Mouse (Mus musculus) T-helper 17 cell (primary cell): ENCODE measurements at regions not wholly inside any gene's neighbourhood (a gene's known extent, or its start where the extent isn't known, plus 50 kb on each side); places are given as distances from the start of the nearest gene placed in this dataset.

Source experiments
- in situ Hi-C, 2 experiments: fragments of 300-600 bp; cut with MboI, MseI; formaldehyde crosslinking; loops; 1 replicate in 1 of 2; 2 replicates in 1 of 2; pipeline ENCODE4 v1.15.1; 2025; ENCODE audit warnings: high pct_unique_total_duplicates in 2 of 2

- in situ Hi-C loops, result no loop called here
Observed at GRCm38 (mm10) chr13:72803374-72803773, 174.8 kb downstream of the Irx2 start.

- in situ Hi-C loops, result no loop called here
Observed at GRCm38 (mm10) chr13:72809226-72809625, 180.6 kb downstream of the Irx2 start.

- in situ Hi-C loops, result no loop called here
Observed at GRCm38 (mm10) chr13:72810626-72811025, 182.0 kb downstream of the Irx2 start.

GRCm38 (mm10) chr13:72814616-72815015, 186.0 kb downstream of the Irx2 start:
- in situ Hi-C loops, result no loop called here

- in situ Hi-C loops, result no loop called here
Observed at GRCm38 (mm10) chr13:72815236-72815932, 186.8 kb downstream of the Irx2 start.

- in situ Hi-C loops, result no loop called here
Observed at GRCm38 (mm10) chr13:72815933-72816553, 187.4 kb downstream of the Irx2 start.

- in situ Hi-C loops, result no loop called here
Observed at GRCm38 (mm10) chr13:72816856-72817255, 188.2 kb downstream of the Irx2 start.

GRCm38 (mm10) chr13:72817521-72817920, 188.9 kb downstream of the Irx2 start:
- in situ Hi-C loops, result no loop called here

- in situ Hi-C loops, result no loop called here
Observed at GRCm38 (mm10) chr13:72817930-72818329, 189.3 kb downstream of the Irx2 start.

GRCm38 (mm10) chr13:72826613-72827012, 198.0 kb downstream of the Irx2 start:
- in situ Hi-C loops, result no loop called here

GRCm38 (mm10) chr13:72829331-72829730, 200.7 kb downstream of the Irx2 start:
- in situ Hi-C loops, result no loop called here

- in situ Hi-C loops, result no loop called here
Observed at GRCm38 (mm10) chr13:72833326-72833725, 204.7 kb downstream of the Irx2 start.

- in situ Hi-C loops, result no loop called here
Observed at GRCm38 (mm10) chr13:72837016-72837415, 208.4 kb downstream of the Irx2 start.

GRCm38 (mm10) chr13:72848097-72848496, 219.5 kb downstream of the Irx2 start:
- in situ Hi-C loops, result no loop called here

- in situ Hi-C loops, result no loop called here
Observed at GRCm38 (mm10) chr13:72849841-72850240, 221.2 kb downstream of the Irx2 start.

GRCm38 (mm10) chr13:72852896-72853295, 224.3 kb downstream of the Irx2 start:
- in situ Hi-C loops, result no loop called here

- in situ Hi-C loops, result no loop called here
Observed at GRCm38 (mm10) chr13:72875921-72876320, 247.3 kb downstream of the Irx2 start.

GRCm38 (mm10) chr13:72894982-72895381, 266.4 kb downstream of the Irx2 start:
- in situ Hi-C loops, result no loop called here

GRCm38 (mm10) chr13:72902576-72902975, 274.0 kb downstream of the Irx2 start:
- in situ Hi-C loops, result no loop called here

- in situ Hi-C loops, result no loop called here
Observed at GRCm38 (mm10) chr13:72918895-72919294, 290.3 kb downstream of the Irx2 start.

GRCm38 (mm10) chr13:72920368-72920767, 291.7 kb downstream of the Irx2 start:
- in situ Hi-C loops, result no loop called here

GRCm38 (mm10) chr13:72924560-72925135, 296.0 kb downstream of the Irx2 start:
- in situ Hi-C loops, result no loop called here

GRCm38 (mm10) chr13:72937246-72937645, 308.6 kb downstream of the Irx2 start:
- in situ Hi-C loops, result no loop called here
